Mouse (Mus musculus) mature B cell (primary cell): ENCODE measurements around the gene Polr3g.
"Not testable (repeated sequence)": the region's sequence is repeated elsewhere in the genome, so short reads cannot be mapped to it uniquely, and the experiment has no call there.

Experiments used
- in situ Hi-C: fragments of 300-500 bp; cut with MboI; formaldehyde crosslinking; loops from 2 replicates; pipeline ENCODE4 v1.14.3; 2019

Gene Polr3g

DNA sequence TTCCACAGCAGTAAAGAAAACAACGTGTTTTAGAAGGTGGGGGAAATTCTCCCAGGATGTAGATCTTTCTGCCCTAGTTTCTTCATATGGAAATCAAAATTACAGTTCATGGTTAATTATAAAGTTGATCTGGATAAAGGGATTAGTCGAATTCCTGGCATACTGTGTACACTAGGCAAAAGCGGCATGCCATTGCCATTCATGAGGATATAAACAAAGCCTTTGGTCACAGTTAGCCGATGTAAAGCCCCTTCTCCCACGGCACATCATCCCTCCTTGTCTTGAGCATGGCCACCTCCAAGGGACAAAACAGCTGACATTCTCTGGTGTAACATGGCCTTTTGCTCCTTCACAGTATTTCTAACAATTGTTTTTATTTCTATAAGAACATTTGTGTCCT lies 80.2 kb downstream of the Polr3g start:
- in situ Hi-C loops, result no loop called here

DNA sequence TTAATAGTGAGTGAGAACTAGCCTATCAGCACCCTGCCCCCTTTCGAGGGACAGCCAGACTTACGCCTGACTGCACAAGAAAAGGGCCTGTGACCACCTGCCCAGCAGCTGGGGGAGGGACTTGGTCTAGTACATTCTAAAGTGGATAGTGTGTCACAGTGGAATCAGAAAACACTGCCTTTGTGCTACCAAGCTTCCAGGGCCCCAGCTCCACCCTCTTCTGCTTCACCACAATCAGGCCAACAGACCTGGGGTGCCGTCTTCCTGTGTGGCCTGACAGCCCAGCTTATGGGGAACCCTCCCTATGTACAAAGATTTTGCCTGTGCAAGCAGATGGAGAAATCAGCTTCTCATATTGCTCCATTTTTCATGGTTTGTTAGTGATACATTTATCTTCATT lies 81.4 kb downstream of the Polr3g start:
- in situ Hi-C loops, result no loop called here

DNA sequence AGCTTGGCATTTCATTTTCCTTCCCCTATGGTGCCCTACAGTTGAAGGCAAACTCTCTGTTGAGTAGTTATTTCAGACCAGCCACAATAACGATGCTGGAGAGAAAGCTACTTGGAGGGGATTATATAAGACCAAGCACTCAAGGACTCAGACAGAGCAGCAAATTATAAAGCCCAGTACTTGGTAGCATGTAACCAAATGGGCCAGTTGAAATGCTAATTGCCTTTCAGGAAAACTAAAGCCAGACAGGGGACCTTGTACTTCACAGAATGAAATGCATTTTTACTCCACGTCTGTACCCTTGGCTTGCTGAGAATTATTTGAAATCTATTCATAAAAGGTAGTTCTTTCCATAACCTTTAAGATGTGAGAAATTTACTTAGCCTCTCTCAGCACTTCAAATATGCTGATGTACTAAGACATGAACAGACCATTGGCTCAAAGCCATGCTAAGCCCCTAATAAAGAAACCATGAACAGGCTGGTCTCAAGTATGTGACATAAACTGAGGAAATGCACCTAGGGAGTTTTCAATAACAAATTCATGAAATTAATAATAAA lies 82.1 kb downstream of the Polr3g start:
- in situ Hi-C loops, result no loop called here

DNA sequence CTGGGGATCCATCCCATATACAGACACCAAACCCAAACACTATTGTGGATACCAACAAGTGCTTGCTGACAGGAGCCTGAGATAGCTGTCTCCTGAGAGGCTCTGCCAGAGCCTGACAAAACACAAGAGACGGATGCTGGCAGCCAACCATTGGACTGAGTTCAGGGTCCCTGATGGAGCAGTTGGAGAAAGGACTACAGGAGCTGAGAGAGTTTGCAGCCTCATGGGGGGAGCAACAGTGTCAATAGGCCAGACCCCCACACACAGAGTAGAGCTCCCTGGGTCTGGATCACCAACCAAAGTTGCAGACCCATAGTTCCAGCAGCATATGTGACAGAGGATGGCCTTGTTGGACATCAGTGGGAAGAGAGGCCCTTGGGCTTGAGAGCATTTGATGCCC lies 83.0 kb downstream of the Polr3g start:
- in situ Hi-C loops, result not testable (repeated sequence)
